33 mouse cellular contexts compared by ENCODE assay signal in the genomic region with DNA sequence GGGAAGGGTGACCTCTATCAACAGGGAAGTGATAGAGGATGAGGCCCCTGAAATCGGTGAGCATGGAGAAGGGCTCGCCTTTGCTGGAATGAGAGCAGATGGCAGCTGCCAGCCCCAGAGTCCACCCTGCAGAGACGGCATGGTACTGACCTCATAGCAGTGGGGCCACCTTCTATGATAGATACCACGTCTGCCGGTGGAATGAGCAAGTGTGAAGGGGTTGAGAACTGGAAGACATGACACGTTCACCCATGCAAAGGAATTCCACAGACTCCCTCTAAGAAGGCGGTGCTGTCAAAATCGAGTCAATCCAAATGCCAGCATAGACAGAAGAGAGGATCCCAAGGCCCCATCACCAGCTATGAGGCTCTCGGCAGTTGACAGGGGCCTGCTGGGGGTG.
"Had no signal": no experiment of that assay in that cellular context is flagged by ENCODE, and none has a peak within 500 bp of the region (broad histone marks: within the 10 kb centered on the region; RNA-seq: fewer than 3 reads in every experiment).

No protein-coding gene starts in this region.

- H3K9ac ChIP-seq: heart, embryonic 12.5 days; heart, embryonic 13.5 days; heart, embryonic 15.5 days; hindbrain, embryonic 12.5 days; hindbrain, embryonic 13.5 days; hindbrain, embryonic 14.5 days; hindbrain, embryonic 15.5 days; intestine, embryonic 15.5 days; kidney, embryonic 15.5 days had no signal

- H3K4me1 ChIP-seq: heart, embryonic 12.5 days; intestine, embryonic 15.5 days; kidney, embryonic 15.5 days had no signal

- H3K36me3 ChIP-seq: heart, embryonic 12.5 days; heart, embryonic 13.5 days; heart, embryonic 15.5 days; hindbrain, embryonic 10.5 days; hindbrain, embryonic 12.5 days; hindbrain, embryonic 13.5 days; hindbrain, embryonic 15.5 days; intestine, embryonic 15.5 days; kidney, embryonic 15.5 days had no signal

- H3K4me2 ChIP-seq: heart, embryonic 12.5 days; heart, embryonic 13.5 days; heart, embryonic 15.5 days; hindbrain, embryonic 12.5 days; hindbrain, embryonic 13.5 days; hindbrain, embryonic 14.5 days; hindbrain, embryonic 15.5 days; intestine, embryonic 15.5 days; kidney, embryonic 15.5 days had no signal

- ATAC-seq: hindbrain, embryonic 16.5 days; inflammation-experienced regulatory T-cells, adult 6 months; intestine, embryonic 15.5 days; intestine, embryonic 16.5 days; intestine, postnatal 0 days had no signal

- H3K27me3 ChIP-seq: hindbrain, embryonic 12.5 days; hindbrain, embryonic 13.5 days; hindbrain, embryonic 15.5 days; intestine, embryonic 15.5 days; kidney, embryonic 15.5 days had no signal

- H3K9me3 ChIP-seq: heart, embryonic 12.5 days; heart, embryonic 13.5 days; heart, embryonic 15.5 days; hindbrain, embryonic 10.5 days; hindbrain, embryonic 12.5 days; hindbrain, embryonic 13.5 days; hindbrain, embryonic 15.5 days; intestine, embryonic 15.5 days; kidney, embryonic 15.5 days had no signal

- H3K27ac ChIP-seq: heart, adult 2 months; heart, embryonic 13.5 days; heart, embryonic 15.5 days; hindbrain, embryonic 10.5 days; hindbrain, embryonic 12.5 days; hindbrain, embryonic 13.5 days; hindbrain, embryonic 14.5 days; hindbrain, embryonic 15.5 days; hindbrain, postnatal 0 days; intestine, embryonic 15.5 days; kidney, embryonic 15.5 days; layer of hippocampus, adult 2 months; left cerebral cortex, adult 2 months had no signal

- H3K4me3 ChIP-seq: heart, adult 2 months; heart, embryonic 12.5 days; heart, embryonic 13.5 days; heart, embryonic 15.5 days; hindbrain, embryonic 10.5 days; hindbrain, embryonic 12.5 days; hindbrain, embryonic 13.5 days; hindbrain, embryonic 15.5 days; intestine, embryonic 15.5 days; kidney, embryonic 15.5 days; layer of hippocampus, adult 2 months; left cerebral cortex, adult 2 months had no signal

- DNase-seq: heart, adult 2 months; heart, postnatal 10 days; heart, postnatal 14 days; heart, postnatal 4 days; kidney, adult 11 months; kidney, adult 18-20 months; kidney, adult 2 months; kidney, adult 8-10 months; kidney, adult 9 months; kidney, postnatal 10 days; kidney, postnatal 14 days; kidney, postnatal 25 days; kidney, postnatal 36 days; kidney, postnatal 4 days; layer of hippocampus, adult 9-11 months; layer of hippocampus, postnatal 36 days had no signal
